Mouse (Mus musculus): ENCODE measurements around the gene Pnldc1.
"Not testable (repeated sequence)": the region's sequence is repeated elsewhere in the genome, so short reads cannot be mapped to it uniquely, and the experiment has no call there.

Gene Pnldc1

GRCm38 (mm10) chr17:12909361-12910280 is at the start of gene Pnldc1:
Gene Pnldc1 (minus strand): TSS chr17:12910230.
- no peak for DNase-seq (ENCODE audit: low read depth, low spot score)

GRCm38 (mm10) chr17:12959377-12959776 is 49.3 kb upstream of the Pnldc1 start:
- DNase-seq (ENCODE audit: low read depth, low spot score): not testable (repeated sequence)

- no peak for DNase-seq (ENCODE audit: low read depth, low spot score)
Observed at GRCm38 (mm10) chr17:12956664-12957063, 46.6 kb upstream of the Pnldc1 start.

GRCm38 (mm10) chr17:12949669-12950068 is 39.6 kb upstream of the Pnldc1 start:
- DNase-seq (ENCODE audit: low read depth, low spot score): no peak

GRCm38 (mm10) chr17:12942459-12943162 is 32.6 kb upstream of the Pnldc1 start:
- no peak for DNase-seq (ENCODE audit: low read depth, low spot score)

- DNase-seq (ENCODE audit: low read depth, low spot score): no peak
Observed at GRCm38 (mm10) chr17:12941543-12942260, 31.7 kb upstream of the Pnldc1 start.

GRCm38 (mm10) chr17:12940151-12940805 is 30.2 kb upstream of the Pnldc1 start, which contains the start of gene Acat3:
Gene Acat3 (minus strand): TSS chr17:12940600.
- peak; percentile 55 for DNase-seq (ENCODE audit: low read depth, low spot score)

- DNase-seq (ENCODE audit: low read depth, low spot score): not testable (repeated sequence)
Observed at GRCm38 (mm10) chr17:12939377-12940148, 29.5 kb upstream of the Pnldc1 start.

GRCm38 (mm10) chr17:12938077-12938476 is 28.0 kb upstream of the Pnldc1 start:
- no peak for DNase-seq (ENCODE audit: low read depth, low spot score)

- peak; percentile 49 for DNase-seq (ENCODE audit: low read depth, low spot score)
Observed at GRCm38 (mm10) chr17:12937412-12937970, 27.5 kb upstream of the Pnldc1 start.

GRCm38 (mm10) chr17:12935719-12936118 is 25.7 kb upstream of the Pnldc1 start:
- no peak for DNase-seq (ENCODE audit: low read depth, low spot score)

GRCm38 (mm10) chr17:12931576-12931975 is 21.5 kb upstream of the Pnldc1 start:
- DNase-seq (ENCODE audit: low read depth, low spot score): not testable (repeated sequence)

- no peak for DNase-seq (ENCODE audit: low read depth, low spot score)
Observed at GRCm38 (mm10) chr17:12925703-12926180, 15.7 kb upstream of the Pnldc1 start.

GRCm38 (mm10) chr17:12925001-12925400 is 15.0 kb upstream of the Pnldc1 start:
- DNase-seq (ENCODE audit: low read depth, low spot score): no peak

GRCm38 (mm10) chr17:12921073-12921472 is 11.0 kb upstream of the Pnldc1 start:
- DNase-seq (ENCODE audit: low read depth, low spot score): no peak

- peak; percentile 64 for DNase-seq (ENCODE audit: low read depth, low spot score)
Observed at GRCm38 (mm10) chr17:12916588-12917380, 6.8 kb upstream of the Pnldc1 start.

GRCm38 (mm10) chr17:12915881-12916583 is 6.0 kb upstream of the Pnldc1 start, which contains the start of gene Mrpl18:
Gene Mrpl18 (minus strand): TSS chr17:12916345.
- peak; percentile 100 for DNase-seq (ENCODE audit: low read depth, low spot score)

GRCm38 (mm10) chr17:12915488-12915880 is 5.5 kb upstream of the Pnldc1 start, which contains the start of gene Tcp1:
Gene Tcp1 (plus strand): TSS chr17:12915701.
- DNase-seq (ENCODE audit: low read depth, low spot score): no peak
